Mouse (Mus musculus): Measurements from ENCODE around the gene Zfp128.

DNA sequence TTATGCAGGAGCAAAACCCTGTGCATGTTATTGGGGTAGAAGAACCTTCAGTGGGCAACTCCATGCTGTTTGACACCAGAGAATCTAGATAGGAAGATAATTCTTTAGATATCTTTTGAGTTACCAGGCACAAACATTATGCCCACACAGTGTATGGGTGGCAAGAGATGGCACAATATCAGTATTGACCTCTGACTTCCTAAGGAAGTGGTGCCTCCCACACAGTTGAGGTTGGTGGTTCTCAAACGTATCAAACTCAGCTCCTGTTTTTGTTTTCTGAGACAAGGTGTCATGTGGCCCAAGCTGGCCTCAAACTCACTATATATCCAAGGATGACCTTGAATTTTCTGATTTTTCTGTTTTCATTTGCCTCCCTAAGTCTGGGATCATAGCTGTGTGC lies 10.4 kb downstream of the Zfp128 start:
- TF ChIP-seq CTCF (IDR thresholded peaks at IDR 0.05; ENCODE audit: low read depth, low read length) = no peak
- TF ChIP-seq POLR2A (IDR thresholded peaks at IDR 0.05; ENCODE audit: insufficient read depth, low read length) = no peak

Data from ES-Bruce4 (cell line).